Mouse (Mus musculus) urinary bladder, adult 18-20 months (tissue): ENCODE results near the gene Gm21969.

ENCODE experiments used
- DNase-seq, 2 experiments: peaks; one replicate each; pipeline ENCODE4 v3.0.0; 2022; ENCODE audit warnings: low spot score in 2 of 2, mixed read lengths in 2 of 2

The Gm21969 gene

DNA sequence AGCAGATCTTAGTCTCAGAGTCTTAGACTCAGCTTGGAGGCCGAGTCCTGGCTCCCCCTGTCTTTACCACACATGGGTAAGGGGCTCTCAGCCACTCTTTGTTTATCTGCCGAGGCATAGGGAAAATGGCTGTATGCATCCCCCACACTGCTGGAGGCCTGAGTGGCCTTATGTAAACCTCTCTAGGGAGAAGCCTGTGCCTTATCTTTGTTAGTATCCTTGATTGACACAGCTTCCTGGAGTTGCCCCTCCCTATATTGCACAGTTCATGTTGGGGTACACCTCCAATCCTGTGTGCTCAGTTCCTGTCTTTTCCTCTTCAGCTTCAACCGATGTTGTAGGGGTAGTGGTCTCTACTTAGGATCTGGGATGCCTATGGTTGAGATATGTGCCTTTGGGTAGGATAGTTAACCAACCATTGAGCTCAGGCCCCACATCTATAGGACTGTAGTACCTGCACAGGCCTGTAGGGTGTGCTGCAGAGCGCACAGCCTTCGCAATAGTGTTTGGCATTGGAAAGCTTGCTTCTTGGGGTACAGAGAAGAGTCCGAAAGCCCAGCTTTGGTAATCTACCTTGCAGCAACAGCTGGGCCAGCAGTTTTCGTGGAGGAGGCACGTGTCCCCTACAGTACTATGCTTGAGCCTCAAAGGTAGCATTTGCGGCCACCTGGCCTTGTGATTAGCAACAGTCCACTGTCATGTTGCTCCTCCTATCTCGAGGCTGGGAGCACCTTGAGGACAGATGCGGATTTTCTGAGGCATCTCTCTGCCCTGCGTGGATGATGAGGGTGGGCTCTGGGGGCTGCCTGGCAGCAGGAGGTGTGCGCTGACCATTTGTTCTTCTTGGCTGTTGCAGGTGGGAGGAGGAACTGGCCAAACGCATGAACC lies at the start of gene Gm21969:
TSS of gene Gm21969 (plus strand) at position 830 of the 888 bp plus-strand sequence.
- no peak for DNase-seq

DNA sequence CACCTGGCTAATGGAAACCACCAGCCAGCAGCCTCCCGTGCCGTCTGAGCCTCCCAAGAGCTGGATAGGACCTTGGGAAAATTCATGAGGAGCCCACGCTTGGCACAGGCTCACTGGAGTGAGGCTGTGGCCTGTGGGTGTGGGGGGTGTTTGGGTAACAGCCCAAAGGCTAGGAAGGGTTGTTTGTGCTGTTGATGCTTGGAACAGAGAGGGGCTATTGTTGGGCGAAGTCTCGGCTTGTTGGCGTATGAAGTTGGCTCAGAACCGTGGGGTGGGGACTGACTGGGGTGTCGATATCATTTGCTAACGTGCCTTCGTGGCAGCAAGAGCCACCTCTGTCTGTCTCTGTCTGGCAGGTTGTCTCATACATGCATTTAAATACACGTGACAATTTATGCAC lies 47.8 kb upstream of the Gm21969 start:
- DNase-seq, result no peak

DNA sequence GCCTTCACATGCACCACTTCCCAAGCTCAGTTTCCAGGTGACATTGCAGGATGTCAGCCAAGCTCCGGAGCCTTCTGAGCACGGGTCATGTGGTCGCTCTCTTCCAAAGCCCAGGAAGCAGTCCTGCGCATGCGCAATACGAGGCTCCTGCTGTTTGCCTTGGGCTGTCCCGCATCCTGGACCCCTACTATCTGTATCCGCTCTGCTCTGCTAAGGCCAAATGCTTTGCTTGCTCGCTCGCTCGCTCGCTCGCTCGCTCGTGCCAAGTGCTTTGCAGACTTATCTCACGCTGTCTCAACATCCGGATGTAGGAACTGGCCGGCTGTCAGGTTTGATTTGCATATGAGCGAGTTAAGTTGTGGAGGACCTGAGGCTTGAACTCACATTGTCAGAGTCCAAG lies 47.0 kb upstream of the Gm21969 start:
- DNase-seq, result no peak

DNA sequence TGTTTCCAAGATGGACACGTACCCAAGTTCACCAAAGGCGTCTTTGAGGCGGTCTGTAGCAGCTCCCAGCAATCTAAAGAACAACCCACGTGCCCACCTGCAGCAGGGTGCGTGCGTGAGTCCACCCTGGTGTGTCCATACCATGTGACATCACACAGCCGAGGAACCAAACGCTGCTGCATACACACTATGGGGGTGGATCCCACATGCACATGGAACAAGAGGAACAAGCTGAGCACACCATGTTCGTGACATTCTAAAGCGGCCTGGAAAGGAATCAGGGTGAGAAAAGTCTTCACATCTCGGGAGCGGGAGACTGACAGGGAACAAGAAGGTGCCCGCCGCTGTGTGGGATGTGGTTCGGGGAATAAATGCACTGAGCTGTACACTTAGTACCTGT lies 34.6 kb upstream of the Gm21969 start:
- no peak for DNase-seq

DNA sequence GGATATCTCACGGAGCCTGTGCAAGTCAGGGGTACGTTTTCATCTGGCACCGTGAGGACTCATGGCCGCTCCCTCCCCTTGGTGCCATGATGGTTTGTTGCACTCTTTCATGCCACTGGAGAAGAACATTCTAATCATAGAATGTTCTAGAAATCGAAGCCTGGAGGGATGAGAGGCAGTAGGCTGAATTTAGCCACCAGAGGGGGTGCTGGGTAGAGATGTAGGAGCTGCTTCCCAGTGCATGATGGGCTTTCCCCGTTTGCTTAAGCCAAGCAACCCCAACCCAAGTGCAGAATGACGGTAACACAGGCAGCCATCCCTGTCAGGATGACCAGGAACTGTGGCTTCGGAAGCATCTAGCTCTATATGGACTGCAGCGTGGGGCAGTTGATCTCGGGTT lies 32.2 kb upstream of the Gm21969 start:
- DNase-seq, result no peak

DNA sequence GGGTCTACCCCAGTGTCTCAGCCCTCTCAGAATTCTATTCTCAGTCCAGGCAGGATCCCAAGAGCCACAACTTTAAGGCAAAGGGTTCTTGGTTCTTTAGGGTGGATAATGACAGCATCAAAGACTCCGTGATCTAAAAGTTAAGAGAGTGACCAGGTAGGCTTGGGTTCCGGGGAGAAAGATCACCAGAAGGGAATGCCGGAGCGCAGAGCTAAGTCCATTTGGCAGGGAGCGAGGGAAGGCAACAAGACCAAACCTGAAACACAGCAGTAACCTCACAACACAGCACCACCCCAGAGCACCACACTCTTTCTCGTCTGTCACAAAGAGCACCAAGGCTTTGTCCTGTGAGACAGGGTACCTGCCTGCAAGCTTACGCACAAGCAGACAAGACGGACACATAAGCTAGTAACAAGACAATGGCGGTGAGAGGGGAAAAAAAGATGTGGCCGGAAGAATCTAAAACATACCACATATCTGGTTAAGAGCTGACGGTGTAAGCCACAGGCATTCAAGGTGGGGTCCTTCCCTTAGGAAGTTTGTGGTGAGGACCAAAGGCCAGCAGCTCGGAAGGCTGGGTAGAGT lies 30.0 kb upstream of the Gm21969 start:
- no peak for DNase-seq

DNA sequence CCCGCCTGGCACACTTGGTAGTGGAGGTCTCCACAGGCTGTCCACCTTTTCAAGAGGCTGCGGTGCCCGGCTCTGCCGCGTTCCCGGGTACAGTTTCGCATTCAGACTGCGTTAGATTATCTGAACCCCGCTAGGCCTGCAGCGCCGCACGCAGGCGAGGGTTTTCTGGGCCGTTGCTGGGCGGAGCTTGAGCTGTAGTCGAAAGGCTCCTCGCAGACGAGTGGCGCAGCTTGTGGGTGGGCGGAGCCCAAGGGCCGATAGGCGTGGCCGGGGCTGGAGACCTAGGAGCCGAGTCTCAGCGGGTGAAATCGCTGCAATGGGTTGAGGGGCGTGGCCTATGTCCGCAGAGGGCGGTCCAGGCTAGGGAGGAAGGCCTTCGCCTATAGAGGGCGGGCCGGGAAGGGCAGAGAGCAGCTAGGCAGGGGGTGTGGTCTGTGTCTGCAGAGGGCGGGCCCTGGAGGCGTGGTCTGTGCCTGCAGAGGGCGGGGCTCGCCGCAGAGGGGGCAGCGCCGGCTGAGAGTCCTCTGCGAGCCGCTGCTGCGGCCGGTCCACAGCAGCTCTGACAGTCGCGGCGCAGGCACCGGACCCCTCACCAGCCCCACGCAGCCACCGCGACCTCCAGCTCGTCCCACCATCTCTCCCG lies 28.7 kb upstream of the Gm21969 start:
- peak; percentile 98 to 99 for DNase-seq

DNA sequence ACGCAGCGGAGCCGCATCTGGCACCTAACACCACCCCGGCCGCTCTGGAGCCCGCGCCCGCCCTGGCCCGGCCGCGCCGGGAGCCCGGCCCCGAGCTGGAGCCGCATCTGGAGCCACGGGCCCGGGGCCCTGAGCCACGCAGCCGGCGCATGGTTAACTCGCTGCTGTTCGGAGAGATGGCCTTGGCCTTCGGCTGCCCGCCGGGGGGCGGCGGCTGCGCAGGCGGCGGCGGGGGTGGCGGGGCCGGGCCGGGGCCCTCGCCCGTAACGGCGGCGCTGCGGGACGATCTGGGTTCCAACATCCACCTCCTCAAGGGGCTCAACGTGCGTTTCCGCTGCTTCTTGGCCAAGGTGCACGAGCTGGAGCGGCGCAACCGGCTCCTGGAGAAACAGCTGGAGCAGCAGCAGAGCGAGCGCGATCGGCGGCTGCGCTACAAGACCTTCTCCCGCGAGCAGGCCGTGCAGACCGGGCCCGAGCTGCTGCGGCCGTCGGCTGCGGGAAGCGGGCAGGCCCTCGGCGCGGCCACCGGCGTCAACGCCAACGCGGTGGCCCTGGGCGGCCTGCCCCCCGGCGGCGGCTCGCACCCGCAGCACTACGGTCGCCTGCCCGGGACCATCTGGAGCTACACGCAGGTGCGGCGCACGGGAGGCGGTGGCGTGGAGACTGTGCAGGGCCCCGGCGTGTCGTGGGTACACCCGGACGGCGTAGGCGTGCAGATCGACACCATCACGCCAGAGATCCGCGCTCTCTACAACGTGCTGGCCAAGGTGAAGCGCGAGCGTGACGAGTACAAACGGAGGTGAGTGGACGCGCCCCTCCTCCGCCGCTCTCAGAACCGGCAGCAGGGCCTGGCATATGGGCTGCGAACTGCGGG lies 27.9 kb upstream of the Gm21969 start:
- DNase-seq, result peak in 1 of 2 experiments; percentile 40

DNA sequence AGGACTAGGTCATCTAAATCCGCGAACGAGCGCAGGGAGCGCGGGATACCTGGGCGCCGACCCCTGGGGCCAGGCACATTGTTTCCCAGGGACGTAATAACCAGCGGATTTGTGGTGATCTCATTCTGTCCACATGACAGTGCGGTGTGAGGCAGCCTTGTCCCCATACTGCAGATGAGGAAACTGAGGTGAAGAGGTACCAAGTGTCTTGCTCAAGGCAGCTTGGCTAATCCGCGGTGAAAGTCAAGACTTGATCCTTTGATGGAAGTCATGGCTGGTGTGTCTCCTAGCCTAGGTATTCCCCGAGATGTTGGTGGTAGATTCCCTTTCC lies 27.3 kb upstream of the Gm21969 start:
- no peak for DNase-seq

DNA sequence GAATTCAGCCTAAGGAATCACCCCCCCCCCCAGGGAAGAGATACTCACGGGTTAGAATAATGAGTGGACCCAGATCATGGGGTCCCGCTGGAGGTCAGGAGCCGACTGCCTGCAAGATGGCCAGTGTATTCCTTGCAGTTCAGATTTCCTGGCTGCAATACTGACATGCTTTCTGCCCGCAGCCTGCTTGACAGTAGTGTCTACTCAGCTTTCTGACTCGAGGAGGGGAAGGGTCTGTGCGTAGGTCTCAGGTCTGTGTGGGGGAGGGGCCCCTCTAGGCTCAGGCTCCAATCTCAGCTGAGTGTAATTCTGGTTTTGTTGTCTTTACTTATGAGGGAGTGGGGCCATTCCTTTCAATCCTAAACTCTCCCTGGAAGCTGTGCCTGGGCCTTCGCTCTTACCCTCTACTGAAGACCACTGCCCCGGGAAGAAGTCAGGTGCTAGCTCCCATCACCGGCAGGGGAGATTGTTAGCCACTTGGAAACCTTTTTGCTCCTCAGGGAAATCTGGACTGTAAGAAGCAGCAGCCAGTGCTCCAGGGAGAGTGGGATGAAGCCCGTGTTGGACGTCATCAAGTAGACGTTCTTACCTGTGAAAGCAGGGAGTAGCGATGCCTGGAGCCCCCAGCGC lies 26.6 kb upstream of the Gm21969 start:
- no peak for DNase-seq

DNA sequence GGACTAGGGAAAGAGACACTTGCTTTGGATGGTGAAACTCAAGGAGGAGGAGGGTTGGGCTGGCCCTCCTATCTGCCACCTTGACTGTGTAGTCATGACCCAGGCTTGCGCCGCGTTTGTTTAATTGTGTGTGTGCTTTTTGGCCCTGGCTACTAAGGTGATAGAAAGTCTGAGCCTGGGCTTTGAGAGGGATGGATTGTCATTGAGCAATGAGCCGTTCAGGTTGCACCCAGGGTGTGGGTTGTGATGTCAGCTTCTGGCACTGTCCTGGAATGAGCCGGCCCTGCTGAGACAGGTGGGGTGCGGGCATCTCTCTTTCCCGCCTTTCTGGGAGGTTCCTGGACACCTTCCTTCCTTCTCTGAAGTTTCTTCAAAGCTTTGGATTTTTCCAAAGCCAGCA lies 26.0 kb upstream of the Gm21969 start:
- DNase-seq, result no peak

DNA sequence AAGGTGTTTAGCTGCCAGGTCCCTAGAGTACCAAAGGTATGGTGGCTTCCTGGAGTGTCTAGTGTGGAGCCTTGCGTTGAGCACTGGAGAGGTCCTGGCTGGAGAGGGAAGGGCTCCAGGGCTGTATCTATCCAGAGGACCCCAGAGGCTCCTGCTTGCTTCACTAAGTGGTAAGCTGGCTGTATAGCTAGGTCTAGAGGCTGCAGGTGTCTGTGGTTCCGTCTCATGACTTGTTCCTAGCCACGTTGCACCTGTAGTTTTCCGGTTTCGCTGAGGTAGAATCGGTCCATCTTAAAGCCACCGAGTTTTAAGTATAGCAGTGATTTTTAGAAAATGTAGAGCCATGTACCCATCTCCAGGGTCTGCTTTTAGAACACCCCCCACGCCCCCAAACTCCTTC lies 24.6 kb upstream of the Gm21969 start:
- DNase-seq, result no peak

DNA sequence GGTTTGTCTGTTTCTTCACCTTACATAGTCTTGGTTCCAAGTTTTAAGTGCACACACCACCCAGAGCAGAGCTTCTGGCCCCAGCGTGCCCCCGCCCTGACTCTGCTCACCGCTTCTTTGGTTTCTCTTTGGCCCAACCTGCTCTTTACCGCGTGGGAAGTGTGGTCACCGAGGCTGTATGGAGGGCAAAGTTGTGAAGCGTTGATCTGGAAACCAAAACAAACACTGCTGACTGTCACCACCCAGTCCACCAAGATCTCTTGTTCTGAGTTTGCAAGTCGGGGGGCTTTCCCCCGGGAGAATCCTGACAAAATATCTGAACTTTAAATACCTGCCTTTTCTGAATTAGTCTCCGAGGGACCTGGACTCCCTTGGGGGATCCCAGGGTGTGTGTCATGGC lies 24.0 kb upstream of the Gm21969 start:
- no peak for DNase-seq

DNA sequence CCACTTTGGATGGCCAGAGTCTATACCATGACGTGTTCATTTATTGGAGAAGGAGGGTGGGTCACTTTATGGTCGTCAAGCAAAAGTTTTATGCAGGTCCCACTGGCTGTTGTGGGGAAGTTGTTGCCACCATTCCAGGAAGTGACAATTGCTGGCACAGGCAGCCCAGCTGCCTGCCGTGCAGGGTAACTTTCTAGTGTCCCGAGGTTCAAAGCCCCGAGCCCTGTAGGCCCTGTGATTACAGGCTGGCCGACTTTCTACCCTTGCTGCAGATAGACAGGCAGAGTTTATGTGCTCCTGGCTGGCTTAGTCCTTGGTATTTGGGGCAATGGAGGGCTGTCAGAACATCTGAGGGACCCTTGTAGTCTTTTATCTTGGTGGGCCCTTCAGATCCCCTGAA lies 23.5 kb upstream of the Gm21969 start:
- DNase-seq, result no peak

DNA sequence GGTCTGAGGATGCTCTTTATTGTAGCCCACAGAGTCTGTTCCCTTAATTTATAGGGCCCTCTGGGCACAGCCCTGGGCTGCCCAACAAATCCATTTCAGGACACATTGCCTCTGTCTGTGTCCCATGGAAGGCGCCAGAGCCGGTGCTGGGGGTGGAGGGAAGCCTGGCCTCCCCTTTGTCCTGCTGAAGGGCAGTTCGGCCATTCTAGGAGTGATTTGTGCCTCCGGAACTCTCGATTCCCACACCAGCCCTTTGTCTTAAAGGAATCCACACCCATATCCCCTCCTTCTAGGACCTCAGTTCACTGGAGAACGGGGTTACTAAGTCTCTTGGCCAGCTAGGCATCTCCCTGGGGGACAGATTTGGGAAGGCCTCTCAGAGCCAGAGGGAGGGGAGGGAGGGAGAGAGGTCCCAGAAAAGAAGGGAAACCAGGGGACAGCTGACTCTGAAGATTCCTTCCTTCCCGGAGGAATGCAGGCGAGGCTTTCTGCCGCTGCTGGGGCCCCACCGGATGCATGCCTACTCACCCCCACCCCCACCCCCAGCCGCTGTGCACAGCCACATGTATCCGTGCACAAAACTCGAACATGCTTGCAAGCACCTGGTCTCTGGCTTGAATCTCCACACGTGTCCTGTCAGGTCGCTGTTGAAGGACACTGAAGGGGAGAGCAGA lies 22.2 kb upstream of the Gm21969 start:
- DNase-seq, result no peak

DNA sequence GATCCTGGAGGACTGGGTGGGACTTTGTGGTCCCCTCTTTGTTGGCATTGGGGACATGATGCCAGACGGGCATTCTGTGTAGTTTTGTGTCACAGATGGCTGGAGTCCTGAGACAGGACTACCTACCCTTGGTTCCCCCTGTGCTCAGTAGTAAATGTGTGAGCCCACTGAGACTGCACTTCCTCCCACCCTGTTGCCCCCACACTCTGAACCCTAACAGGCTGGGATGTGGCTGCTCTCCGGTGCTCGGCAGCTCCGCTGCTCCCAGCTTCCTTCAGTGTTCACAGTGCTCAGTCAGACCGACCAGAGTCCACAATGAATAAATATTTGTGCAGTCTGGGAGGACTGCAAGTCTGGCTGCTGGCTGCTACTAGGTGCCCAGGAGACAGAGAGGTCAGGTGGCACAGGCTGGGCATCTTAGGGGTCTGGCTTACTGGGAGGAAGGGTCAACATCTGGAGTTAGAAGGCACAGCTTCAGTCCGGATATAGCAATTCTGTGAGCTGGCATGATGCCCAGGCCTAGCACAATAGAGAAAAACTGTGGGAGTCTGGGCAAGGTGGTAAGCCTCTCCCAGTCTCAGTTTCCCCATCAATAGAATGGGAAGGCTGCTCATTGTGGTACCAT lies 21.4 kb upstream of the Gm21969 start:
- no peak for DNase-seq

DNA sequence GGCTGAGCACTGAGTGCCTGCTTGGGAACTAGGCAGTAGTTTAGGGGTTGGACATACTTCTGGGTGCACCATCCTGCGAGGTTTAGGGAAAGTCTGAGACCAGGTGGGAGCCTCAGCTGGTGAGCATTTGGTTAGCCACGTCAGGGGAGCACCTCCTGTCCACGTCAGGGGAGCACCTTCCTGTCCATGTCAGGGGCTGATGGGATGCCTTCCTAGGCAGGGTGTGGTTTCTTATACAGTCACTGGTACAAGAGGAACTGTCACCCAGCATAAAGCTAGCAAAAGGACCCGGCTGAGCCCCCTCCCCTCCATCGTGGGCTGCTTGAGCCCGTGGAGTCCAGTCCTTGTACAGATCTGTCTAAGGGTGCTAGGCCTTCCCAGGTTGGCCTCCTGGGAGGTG lies 20.6 kb upstream of the Gm21969 start:
- DNase-seq, result no peak

DNA sequence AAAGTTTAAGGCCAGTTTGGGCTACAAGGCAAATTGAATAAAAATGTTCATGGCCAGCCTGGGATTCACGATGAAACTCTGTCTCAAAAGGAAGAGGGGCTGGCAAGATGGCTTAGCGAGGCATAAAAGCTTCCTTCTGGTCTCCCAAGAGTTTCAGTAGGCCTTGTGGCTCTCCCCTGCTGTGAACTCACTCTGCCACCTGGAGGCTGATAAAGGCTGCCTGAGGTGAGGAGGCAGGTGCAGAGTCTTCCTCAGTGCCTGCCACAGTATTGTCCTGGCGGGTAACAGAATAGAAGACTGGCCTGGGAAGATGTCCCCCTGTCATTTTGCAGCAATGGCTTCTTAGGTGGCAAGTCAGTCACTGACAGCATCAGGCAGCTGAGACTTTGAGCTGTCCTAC lies 20.1 kb upstream of the Gm21969 start:
- no peak for DNase-seq

DNA sequence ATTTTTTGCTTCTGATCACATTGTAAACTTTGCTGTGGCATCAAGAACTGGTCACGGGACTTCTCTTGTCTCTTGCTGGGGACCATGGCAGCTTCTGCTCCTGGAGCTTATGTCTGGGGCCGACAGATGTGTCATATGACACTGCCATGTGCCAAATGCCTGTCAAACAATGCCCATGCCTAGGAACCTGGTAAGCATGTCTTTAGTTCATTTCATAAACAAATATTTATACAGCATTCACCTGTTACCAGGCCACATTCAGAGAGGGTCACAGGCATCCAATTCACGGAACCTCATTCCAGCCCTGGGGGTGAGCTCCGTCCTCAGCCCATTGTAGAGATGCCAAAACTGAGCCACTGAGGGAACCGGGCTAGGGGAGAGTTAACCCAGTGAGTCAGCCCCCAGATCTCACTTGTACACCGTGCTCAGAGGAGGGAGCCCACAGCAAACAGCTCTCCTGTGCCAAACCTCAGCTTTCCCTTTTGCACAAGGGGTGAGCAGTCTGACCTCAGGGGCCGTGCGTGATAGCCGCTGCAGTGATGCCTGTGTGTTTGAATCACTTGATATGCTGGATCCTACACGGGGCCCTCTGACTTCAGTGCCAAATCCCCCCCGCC lies 19.2 kb upstream of the Gm21969 start:
- DNase-seq, result no peak

DNA sequence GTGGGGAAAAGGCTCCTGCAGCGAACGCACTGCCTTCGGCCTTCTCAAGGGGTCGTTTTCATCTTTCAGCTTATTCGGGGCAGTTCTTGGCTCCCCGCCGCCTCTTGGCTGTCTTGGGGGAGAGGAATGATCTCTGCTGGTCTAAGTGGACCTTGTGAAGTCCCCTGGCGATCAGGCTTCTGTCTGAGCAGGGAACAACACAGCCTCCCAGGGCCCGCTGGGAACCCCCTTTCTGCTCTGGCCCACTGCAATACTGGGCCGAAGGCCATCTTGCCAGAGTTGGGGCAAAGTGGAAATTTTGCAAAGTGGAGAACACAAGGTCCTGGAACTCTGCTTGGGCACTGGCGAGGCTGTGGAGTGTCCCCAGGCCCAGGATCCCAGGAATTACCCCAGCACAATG lies 18.3 kb upstream of the Gm21969 start:
- no peak for DNase-seq
